Mouse (Mus musculus) brain, embryonic 14.5 days (tissue): ENCODE data around the gene Vpreb2. TPM values are rescaled to one million over a fixed set of nuclear protein-coding genes. Genes with fewer than 3 reads are reported as not detected.
A peak's percentile ranks its signal among the peaks of the same experiment; 100 is the strongest.
"Not testable (repeated sequence)": the region's sequence is repeated elsewhere in the genome, so short reads cannot be mapped to it uniquely, and the experiment has no call there.

Experiments
- DNase-seq: peaks from one replicate; pipeline ENCODE4 v3.0.0-alpha.2; 2011; ENCODE audit warnings: low read depth
- CTCF ChIP-seq: fragments of 200-500 bp; IDR thresholded peaks from 2 replicates; pipeline ENCODE4 v1.5.1; 2012; ENCODE audit warnings: inconsistent platforms, mild to moderate bottlenecking, moderate library complexity, borderline replicate concordance; ENCODE audit not compliant: insufficient read depth, insufficient read length; ENCODE audit errors: extremely low read depth
- POLR2A ChIP-seq: fragments of 200-500 bp; IDR thresholded peaks from 2 replicates; pipeline ENCODE4 v1.6.1; 2012; ENCODE audit warnings: mild to moderate bottlenecking, inconsistent platforms, borderline replicate concordance; ENCODE audit not compliant: poor library complexity, insufficient read depth, insufficient read length, severe bottlenecking; ENCODE audit errors: extremely low read depth
- polyA plus RNA-seq: library from polyadenylated mRNA; depleted of rRNA; stranded (reverse); fragments of >200 nt; gene quantifications from 2 replicates; pipeline ENCODE4 v1.2.3, GENCODE M21; 2012; rRNA removed

Gene Vpreb2
- 0.10 TPM in 1 of 2 replicates, not detected in the other for polyA plus RNA-seq

DNA sequence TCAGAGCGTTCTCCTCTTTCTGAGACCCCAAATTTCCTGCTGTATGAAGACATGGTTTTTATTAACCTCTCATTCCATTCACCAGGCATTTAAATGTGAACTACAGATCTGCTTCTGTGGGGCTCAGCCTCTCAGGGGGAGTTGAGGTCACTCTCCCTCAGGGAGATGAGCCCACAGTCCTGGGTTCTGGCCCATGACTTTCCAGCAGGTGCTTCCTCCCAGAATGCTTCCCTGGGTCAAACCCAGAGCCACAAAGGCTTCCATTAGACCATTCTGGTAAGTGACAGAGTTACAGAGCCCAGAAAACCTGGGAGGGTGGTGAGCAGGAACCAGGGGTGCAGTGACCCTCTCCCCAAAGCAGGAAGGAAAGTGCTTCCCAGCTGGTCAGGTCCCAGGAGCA is at the start of gene Vpreb2:
Vpreb2 (plus strand) TSS at position 301 of the 400 bp plus-strand sequence.
- DNase-seq: no peak

DNA sequence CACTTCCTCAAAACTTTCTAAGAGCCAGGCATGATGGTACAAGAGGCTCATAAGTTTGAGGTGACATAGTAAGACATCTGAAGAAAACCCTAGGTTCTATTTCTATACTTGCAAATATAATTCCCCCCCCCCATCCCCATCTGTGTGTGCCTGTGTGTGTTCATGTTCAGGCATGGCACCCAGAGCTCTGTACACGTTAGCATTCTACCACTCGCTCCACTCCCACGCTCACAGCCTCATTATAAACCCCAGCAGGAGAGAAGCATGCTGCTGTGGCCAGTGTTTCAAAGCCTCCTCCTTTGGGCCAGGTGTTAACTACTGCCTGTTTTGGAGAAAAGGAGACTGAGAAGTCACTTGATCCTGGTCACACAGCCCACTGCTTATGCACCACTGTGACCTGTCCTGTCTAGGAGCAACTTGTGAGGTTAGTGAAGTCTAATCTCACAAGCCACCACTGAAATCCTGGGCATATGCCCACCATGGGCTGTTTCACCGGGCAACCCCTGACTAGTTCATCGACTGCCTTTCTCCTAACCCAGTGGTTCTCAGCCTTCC is 48.2 kb upstream of the Vpreb2 start:
- DNase-seq: no peak
- TF ChIP-seq CTCF (no peak), POLR2A (no peak)

More for the DNA sequence above, at the start of gene Vpreb2:
- TF ChIP-seq CTCF: no peak
- TF ChIP-seq POLR2A: no peak

DNA sequence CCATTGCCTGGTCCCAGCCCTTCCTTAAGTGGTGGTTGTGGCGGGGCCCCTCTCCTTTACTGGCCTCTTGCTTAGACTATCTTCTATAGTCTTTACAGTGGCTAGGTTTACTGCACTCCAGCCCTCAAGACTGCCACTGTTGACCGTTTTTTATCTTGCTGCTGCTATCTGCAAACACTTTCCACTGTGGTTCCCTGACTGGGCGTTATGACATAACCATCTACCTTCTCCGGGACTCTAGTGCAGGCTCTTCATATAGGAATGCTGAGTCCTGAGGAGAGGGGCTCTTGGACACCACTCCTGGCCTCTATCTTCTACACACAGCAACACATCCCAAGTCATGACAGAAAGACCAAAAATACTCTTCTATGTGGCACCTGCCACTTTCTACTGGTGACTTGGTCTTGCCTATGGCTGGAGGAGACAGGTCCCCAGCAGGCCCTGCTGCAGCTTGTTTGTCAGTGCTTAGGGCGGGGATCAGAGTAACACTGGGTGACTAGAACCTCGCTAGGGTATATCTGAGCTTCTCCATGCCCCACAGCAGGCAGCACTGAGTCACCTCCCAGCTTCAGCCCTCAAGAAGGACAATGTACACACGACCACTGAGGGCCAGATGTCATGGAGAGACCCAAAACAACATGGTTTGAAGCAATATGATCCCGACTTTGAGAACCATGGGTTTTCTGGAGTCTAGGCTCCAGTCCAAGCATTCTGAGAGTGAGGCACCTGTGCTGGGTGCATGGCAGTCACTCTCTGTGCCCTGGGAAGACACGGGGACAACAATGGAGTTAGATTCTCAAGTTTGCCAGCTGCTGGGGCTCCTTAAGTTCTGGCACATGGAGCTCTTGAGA is 46.4 kb upstream of the Vpreb2 start:
- DNase-seq: no peak
- TF ChIP-seq CTCF (no peak), POLR2A (no peak)

DNA sequence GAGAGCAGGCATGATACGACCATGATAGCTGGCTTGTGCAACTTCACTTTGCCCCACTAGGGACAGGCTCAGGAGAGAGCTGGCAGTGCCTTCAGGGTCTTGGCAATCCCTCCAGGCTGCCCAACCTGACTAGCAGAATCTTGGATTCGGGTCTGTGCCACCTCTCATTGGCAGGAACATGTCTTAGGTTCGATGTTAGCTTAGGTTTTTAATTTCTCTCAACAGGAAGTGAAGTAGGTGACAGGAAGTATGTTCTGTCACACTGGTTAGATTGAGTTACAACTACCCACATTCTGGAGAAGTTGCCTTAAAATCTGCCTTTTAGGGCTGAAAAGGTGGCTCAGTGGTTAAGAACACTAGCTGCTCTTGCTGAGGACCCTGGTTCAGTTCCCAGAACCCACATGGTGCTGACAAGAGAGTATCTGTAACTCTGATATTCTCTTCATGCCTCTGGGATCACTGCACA is 45.8 kb upstream of the Vpreb2 start:
- TF ChIP-seq POLR2A: no peak
- TF ChIP-seq CTCF: no peak
- DNase-seq: no peak

DNA sequence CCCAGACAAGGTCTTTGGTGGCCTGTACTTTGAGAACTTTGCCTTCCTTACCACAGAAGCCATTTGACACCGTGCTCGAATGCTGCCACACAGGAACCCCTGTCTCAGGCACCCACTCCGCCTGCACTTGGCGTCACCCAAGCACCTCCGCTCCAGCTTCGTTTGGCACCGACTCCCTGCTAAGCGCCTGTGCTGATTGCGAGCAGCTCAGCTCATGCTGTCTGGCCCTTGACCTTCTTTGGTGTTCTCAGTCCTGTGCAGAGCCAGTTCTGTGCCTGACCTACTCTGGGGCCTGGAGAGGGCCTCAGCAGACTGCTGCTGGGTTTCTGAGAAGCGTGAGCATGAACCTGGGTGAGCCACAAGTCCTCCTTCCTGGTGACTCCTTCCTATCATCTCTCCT is 43.5 kb upstream of the Vpreb2 start:
- TF ChIP-seq POLR2A (no peak), CTCF (no peak)
- no peak for DNase-seq

DNA sequence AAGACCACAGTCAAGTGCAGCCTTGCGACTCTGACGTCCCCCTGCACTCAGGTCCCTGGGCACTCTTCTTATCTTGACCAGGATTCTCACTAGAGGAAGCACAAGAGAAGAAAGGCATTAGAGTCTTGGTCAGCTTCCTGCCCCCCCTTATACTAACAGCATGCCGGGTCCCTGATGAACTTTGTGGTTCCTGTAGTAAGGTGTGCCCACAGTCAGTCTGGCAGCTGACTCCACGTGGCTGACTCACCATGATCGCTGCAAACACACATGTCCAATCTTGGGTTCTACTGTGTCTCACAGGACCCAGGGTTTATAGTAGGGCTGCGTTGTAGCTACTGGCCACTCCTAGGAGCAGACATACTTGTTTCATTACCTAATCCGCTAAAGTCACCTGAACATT is 42.0 kb upstream of the Vpreb2 start:
- TF ChIP-seq CTCF (no peak), POLR2A (no peak)
- DNase-seq: no peak

DNA sequence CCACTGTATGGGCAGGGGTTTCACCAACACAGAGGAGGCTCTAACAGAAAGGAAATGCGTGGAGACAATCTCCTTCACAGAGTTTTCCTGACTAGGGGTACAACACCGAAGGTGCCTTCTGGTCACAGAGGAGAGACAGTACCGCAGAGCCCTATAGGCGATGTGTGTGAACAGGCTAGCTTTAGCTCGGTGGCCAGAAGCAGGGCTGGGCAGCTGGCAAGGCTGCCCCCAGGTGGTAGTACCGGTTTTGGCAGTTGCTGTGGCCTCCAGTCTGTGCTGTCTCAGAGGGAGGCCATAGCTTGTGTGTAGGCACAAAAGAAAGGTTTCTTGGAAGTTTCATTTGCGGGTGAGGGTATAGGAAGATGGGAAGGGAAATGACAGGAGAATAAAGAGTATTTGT is 41.4 kb upstream of the Vpreb2 start:
- DNase-seq: peak; percentile 75
- TF ChIP-seq CTCF (peak; percentile 75), POLR2A (no peak)

DNA sequence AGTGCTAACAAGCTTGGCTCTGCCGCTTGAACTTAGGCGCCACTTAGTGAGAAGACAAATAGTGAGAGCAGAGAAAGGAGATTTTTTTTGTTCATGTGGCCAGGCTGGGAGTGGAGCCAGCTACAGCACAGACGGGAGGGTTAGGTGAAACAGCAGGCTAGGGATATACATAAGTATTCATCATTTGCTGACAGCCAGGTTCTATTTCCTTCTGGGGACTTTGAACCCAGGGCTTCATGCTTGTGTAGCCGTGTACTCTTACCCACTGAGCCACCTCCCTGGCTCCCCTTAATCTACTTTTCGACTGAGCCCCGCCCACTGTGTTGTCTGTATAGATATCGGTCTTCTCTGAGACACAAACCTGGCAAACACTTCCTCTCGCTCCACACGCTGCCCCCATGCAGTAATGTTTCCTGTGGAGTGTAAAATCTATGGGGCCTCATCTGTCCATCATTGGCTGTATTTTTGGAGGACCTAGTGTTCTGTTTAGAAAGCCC is 40.9 kb upstream of the Vpreb2 start:
- peak; percentile 53 for DNase-seq
- TF ChIP-seq POLR2A: no peak
- TF ChIP-seq CTCF: no peak

DNA sequence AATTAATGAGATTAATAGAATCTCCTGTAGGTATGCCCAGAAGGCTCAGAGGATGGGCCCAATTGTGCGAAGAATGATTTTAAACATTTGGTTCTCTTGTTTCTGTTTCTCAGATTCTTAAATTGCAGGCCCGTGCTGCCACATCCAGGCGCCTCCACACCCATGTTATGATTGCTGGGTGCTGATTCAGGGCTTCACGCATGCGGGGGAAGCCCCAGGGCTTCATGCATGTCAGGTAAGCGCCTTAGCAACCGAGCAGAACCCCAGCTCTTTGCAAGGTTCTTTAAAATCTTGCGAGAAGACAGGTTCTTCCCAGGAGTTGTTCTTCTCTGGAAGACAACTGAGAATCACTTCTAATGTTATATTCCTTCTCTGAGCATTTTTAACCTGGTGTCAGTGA is 36.8 kb upstream of the Vpreb2 start:
- DNase-seq: no peak
- TF ChIP-seq CTCF: no peak
- TF ChIP-seq POLR2A: no peak

DNA sequence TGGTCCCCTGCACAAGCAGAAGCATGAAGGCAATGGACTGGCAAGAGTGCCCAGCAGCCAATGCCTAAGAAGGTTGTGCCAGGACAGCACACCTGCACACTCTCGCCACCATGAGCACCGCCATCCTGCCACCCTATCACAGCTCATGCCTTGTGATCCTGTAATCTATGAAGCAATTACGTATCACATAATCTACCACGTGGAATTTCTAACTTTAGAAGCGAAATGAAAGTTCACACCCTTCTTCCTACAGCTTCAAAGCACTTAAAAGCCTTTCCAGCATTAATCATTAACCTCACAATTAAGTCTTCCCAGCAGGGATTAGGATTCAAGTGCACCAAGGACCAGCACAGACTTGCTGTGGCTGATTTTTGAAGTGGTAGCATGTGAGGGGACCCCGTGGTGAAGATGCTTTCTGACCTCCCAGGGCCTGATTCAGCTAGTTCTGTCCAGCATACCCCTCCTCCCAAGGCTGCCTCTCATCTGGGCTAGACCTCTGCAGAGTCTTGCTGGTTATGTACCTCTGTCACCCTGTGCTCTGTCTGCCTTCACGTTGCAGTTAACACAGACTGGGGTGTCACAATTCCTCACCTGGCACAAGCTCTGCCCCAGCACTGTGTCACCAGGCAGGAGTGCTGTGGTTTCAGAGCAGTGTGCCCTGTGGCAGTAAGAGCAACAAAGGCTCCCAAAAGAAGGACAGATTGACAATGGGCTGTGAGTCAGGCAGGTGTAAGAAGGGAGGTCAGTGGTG is 35.0 kb upstream of the Vpreb2 start:
- TF ChIP-seq CTCF (no peak), POLR2A (no peak)
- DNase-seq: peak; percentile 6

DNA sequence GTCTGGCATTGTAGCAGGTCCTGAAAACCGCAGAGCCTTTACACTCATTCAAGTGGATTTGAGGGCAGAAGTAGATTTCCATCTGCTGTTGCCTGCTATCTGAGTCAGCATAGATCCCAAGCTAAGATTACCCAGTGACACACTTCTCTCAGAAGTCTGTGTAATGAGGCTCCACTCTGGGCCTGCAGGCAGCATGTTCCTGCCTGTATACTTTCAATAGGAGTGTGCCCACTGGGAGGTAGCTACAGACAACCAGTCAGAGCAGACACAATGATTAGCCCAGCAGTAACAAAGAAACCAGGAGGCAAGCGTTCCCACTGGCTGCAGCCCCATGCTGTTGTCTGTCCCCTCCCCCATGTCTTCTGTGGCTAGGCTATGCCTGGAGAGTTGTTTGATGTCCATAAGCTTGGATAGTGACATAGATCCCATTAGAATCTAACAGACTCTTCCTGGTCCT is 30.8 kb upstream of the Vpreb2 start:
- DNase-seq: peak; percentile 89
- no peak for TF ChIP-seq CTCF
- TF ChIP-seq POLR2A: no peak

DNA sequence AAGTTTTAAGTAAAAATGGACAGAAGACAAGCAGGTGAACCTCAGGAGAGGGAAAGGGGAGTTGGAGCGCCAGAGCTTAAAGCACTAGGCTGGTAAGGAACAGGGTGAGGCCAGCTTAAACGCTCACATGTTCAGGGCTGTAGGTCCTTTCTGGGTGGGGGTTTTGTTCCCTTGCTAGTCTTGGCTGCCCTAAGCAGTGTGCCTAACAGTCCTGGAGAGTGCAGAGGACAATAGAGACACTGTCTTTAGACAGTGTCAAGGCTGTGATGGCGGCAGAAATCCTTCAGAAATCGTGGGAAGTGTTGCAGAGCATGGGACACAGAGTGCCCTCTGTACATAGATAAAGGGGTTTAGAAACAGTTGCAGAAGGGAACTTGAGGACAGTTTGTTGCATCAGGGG is 30.2 kb upstream of the Vpreb2 start:
- TF ChIP-seq CTCF: no peak
- no peak for TF ChIP-seq POLR2A
- peak; percentile 41 for DNase-seq

DNA sequence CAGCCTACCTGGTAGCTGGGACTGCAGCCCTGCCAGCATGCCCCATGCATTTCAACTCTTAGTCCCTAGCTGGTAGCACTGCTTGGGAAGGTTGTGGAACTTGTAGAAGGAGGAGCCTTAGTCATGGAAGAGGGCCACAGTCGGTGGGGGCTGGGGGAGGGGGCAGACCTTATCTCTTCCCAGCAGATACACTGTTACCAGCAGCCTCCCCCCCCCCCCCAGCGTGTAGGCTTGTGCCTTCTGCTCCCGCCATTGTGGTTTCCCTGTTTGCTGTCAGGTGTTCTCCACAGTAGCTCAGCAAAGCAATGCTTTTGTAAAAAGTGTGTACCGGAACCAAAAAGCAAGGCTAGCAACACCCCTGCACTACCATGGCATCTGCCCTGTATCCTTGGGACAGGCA is 28.6 kb upstream of the Vpreb2 start:
- no peak for TF ChIP-seq CTCF
- no peak for TF ChIP-seq POLR2A
- no peak for DNase-seq

DNA sequence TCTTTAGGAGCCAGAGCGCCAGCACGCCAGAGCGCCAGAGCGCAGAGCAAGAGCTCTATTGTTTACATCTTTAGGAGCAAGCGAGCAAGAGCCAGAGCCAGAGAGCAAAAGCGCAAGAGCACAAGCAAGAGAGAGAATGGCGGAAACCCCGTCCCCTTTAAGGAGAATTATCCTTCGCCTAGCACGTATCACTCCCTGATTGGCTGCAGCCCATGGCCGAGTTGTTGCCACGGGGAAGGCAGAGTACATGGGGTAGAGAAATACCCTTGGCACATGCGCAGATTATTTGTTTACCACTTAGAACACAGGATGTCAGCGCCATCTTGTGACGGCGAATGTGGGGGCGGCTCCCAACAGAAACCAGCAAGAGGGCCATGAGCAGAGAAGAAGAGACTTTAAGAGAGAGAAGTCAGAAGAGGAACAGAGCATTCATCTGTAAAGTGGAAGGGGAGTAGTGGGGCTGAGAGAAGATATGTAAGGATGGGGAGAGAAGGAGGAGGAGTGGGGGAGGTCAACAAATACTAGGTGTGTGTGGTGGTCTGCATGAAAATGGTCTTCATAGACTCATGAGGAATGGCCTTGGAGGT is 24.1 kb upstream of the Vpreb2 start:
- not testable (repeated sequence) for DNase-seq
